Mouse (Mus musculus): ENCODE data around the gene Ercc1. TPM values are rescaled to one million over a fixed set of nuclear protein-coding genes. Genes with fewer than 3 reads are reported as not detected.

Gene Ercc1
- polyA plus RNA-seq, 1 experiment, result 53.8 TPM

GRCm38 (mm10) chr7:19344938-19345471, 427 bp downstream of the Ercc1 start:
- peaks cover 5% of the 10 kb centered on the region for H3K4me1 ChIP-seq (ENCODE audit: control insufficient read depth, insufficient read depth, low read length)
- H3K27ac ChIP-seq (ENCODE audit: insufficient read depth, low read length), result peak overlapping the region; percentile 67
- H3K4me3 ChIP-seq (ENCODE audit: insufficient read depth, low read length), result peak overlapping the region; percentile 61
- TF ChIP-seq CTCF (IDR thresholded peaks at IDR 0.05; ENCODE audit: extremely low read depth, insufficient read depth, low read length), result no peak
- peak; percentile 67 for TF ChIP-seq POLR2A (IDR thresholded peaks at IDR 0.05; ENCODE audit: extremely low read depth, insufficient read depth, low read length)

- no peak overlapping the region for H3K4me3 ChIP-seq (ENCODE audit: insufficient read depth, low read length)
- H3K27ac ChIP-seq (ENCODE audit: insufficient read depth, low read length), result no peak overlapping the region
- TF ChIP-seq CTCF (IDR thresholded peaks at IDR 0.05; ENCODE audit: extremely low read depth, insufficient read depth, low read length) (no peak), POLR2A (IDR thresholded peaks at IDR 0.05; ENCODE audit: extremely low read depth, insufficient read depth, low read length) (no peak)
These were observed 4.8 kb downstream of the Ercc1 start for GRCm38 (mm10) chr7:19349188-19349915.

GRCm38 (mm10) chr7:19350221-19350620, 5.6 kb downstream of the Ercc1 start:
- Histone ChIP-seq H3K4me1 (ENCODE audit: control insufficient read depth, insufficient read depth, low read length) (peaks cover 3% of the 10 kb centered on the region), H3K4me3 (ENCODE audit: insufficient read depth, low read length) (no peak overlapping the region), H3K27ac (ENCODE audit: insufficient read depth, low read length) (no peak overlapping the region)
- TF ChIP-seq CTCF (IDR thresholded peaks at IDR 0.05; ENCODE audit: extremely low read depth, insufficient read depth, low read length), result no peak
- TF ChIP-seq POLR2A (IDR thresholded peaks at IDR 0.05; ENCODE audit: extremely low read depth, insufficient read depth, low read length), result no peak

More at GRCm38 (mm10) chr7:19349188-19349915, 4.8 kb downstream of the Ercc1 start:
- H3K4me1 ChIP-seq (ENCODE audit: control insufficient read depth, insufficient read depth, low read length), result peaks cover 3% of the 10 kb centered on the region

GRCm38 (mm10) chr7:19354991-19355390, 10.4 kb downstream of the Ercc1 start:
- Histone ChIP-seq H3K27ac (ENCODE audit: insufficient read depth, low read length) (no peak overlapping the region), H3K4me3 (ENCODE audit: insufficient read depth, low read length) (no peak overlapping the region), H3K4me1 (ENCODE audit: control insufficient read depth, insufficient read depth, low read length) (no peaks in the 10 kb centered on the region)
- TF ChIP-seq POLR2A (IDR thresholded peaks at IDR 0.05; ENCODE audit: extremely low read depth, insufficient read depth, low read length), result no peak
- TF ChIP-seq CTCF (IDR thresholded peaks at IDR 0.05; ENCODE audit: extremely low read depth, insufficient read depth, low read length), result no peak

GRCm38 (mm10) chr7:19356311-19356710, 11.7 kb downstream of the Ercc1 start:
- Histone ChIP-seq H3K27ac (ENCODE audit: insufficient read depth, low read length) (no peak overlapping the region), H3K4me3 (ENCODE audit: insufficient read depth, low read length) (no peak overlapping the region), H3K4me1 (ENCODE audit: control insufficient read depth, insufficient read depth, low read length) (no peaks in the 10 kb centered on the region)
- no peak for TF ChIP-seq CTCF (IDR thresholded peaks at IDR 0.05; ENCODE audit: extremely low read depth, insufficient read depth, low read length)
- TF ChIP-seq POLR2A (IDR thresholded peaks at IDR 0.05; ENCODE audit: extremely low read depth, insufficient read depth, low read length), result no peak

GRCm38 (mm10) chr7:19357381-19358375, 13.1 kb downstream of the Ercc1 start:
- no peak for TF ChIP-seq CTCF (IDR thresholded peaks at IDR 0.05; ENCODE audit: extremely low read depth, insufficient read depth, low read length)
- TF ChIP-seq POLR2A (IDR thresholded peaks at IDR 0.05; ENCODE audit: extremely low read depth, insufficient read depth, low read length), result no peak
- H3K4me1 ChIP-seq (ENCODE audit: control insufficient read depth, insufficient read depth, low read length), result no peaks in the 10 kb centered on the region
- peak overlapping the region; percentile 47; the same call in 1 of the 2 replicates for H3K4me3 ChIP-seq (ENCODE audit: insufficient read depth, low read length)
- no peak overlapping the region for H3K27ac ChIP-seq (ENCODE audit: insufficient read depth, low read length)

- Histone ChIP-seq H3K4me3 (ENCODE audit: insufficient read depth, low read length) (peak overlapping the region; percentile 47), H3K4me1 (ENCODE audit: control insufficient read depth, insufficient read depth, low read length) (no peaks in the 10 kb centered on the region), H3K27ac (ENCODE audit: insufficient read depth, low read length) (no peak overlapping the region)
- no peak for TF ChIP-seq POLR2A (IDR thresholded peaks at IDR 0.05; ENCODE audit: extremely low read depth, insufficient read depth, low read length)
- TF ChIP-seq CTCF (IDR thresholded peaks at IDR 0.05; ENCODE audit: extremely low read depth, insufficient read depth, low read length), result no peak
These were observed 14.1 kb downstream of the Ercc1 start for GRCm38 (mm10) chr7:19358634-19359033.

- no peak within 1 kb of the TSS for H3K27ac ChIP-seq (ENCODE audit: insufficient read depth, low read length)
- TF ChIP-seq CTCF (IDR thresholded peaks at IDR 0.05; ENCODE audit: extremely low read depth, insufficient read depth, low read length) (no peak), POLR2A (IDR thresholded peaks at IDR 0.05; ENCODE audit: extremely low read depth, insufficient read depth, low read length) (peak; percentile 85)
- no peaks in the 10 kb centered on the region for H3K4me1 ChIP-seq (ENCODE audit: control insufficient read depth, insufficient read depth, low read length)
- peak within 1 kb of the TSS; percentile 47 for H3K4me3 ChIP-seq (ENCODE audit: insufficient read depth, low read length)
These were observed 14.8 kb downstream of the Ercc1 start, which contains the start of the genes Cd3eap and Ppp1r13l for GRCm38 (mm10) chr7:19359299-19359891. Gene Cd3eap (minus strand): TSS chr7:19359483. Gene Ppp1r13l (plus strand): TSS chr7:19359749.

All from cortical plate, adult 2 months (tissue).